Mouse (Mus musculus) neural tube, embryonic 13.5 days (tissue): Measurements from ENCODE around the gene Plxnd1. TPM values are rescaled to one million over a fixed set of nuclear protein-coding genes. Genes with fewer than 3 reads are reported as not detected.

ENCODE experiments used
- ATAC-seq: fragments of 200-750 bp; cut with Nextera tagmentation; 2 replicates; pipeline ENCODE4 v1.8.0; 2017; ENCODE audit warnings: low read depth, mild to moderate bottlenecking, moderate TSS enrichment, moderate library complexity
- H3K27ac ChIP-seq: fragments of 300-500 bp; sonication (generic); replicated peaks from 2 replicates; pipeline ENCODE4 v1.5.1; 2015; ENCODE audit warnings: moderate library complexity, mild to moderate bottlenecking, inconsistent platforms
- H3K27me3 ChIP-seq: fragments of 300-500 bp; sonication (generic); 2 replicates; pipeline ENCODE4 v1.6.1; 2015; ENCODE audit warnings: mild to moderate bottlenecking, inconsistent platforms
- H3K36me3 ChIP-seq: fragments of 300-500 bp; sonication (generic); 2 replicates; pipeline ENCODE4 v1.6.1; 2015; ENCODE audit warnings: mild to moderate bottlenecking, inconsistent platforms
- H3K4me1 ChIP-seq: fragments of 300-500 bp; sonication (generic); replicated peaks from 2 replicates; pipeline ENCODE4 v1.6.1; 2015; ENCODE audit warnings: inconsistent platforms
- H3K4me2 ChIP-seq: fragments of 300-500 bp; sonication (generic); 2 replicates; pipeline ENCODE4 v1.6.1; 2015; ENCODE audit warnings: inconsistent platforms, mild to moderate bottlenecking, moderate library complexity
- H3K4me3 ChIP-seq: fragments of 300-500 bp; sonication (generic); 2 replicates; pipeline ENCODE4 v1.5.1; 2015; ENCODE audit warnings: mild to moderate bottlenecking, inconsistent platforms
- H3K9ac ChIP-seq: fragments of 300-500 bp; sonication (generic); 2 replicates; pipeline ENCODE4 v1.6.1; 2015; ENCODE audit warnings: moderate library complexity, mild to moderate bottlenecking, inconsistent platforms
- H3K9me3 ChIP-seq: fragments of 300-500 bp; sonication (generic); 2 replicates; pipeline ENCODE4 v1.6.1; 2016; ENCODE audit warnings: inconsistent platforms
- WGBS: fragments of 180-500 bp; shearing (Covaris S2); methylation state at CpG from one replicate; pipeline ENCODE4 v1.1.7; 2015; 5-methylcytosine and 5-hydroxymethylcytosine counted together
- polyA plus RNA-seq: library from polyadenylated mRNA; unstranded; fragments of >200 nt; fragmentation: Nextera tagmentation; extraction: Ambion mirVana; gene quantifications from 2 replicates; pipeline ENCODE4 v1.2.1, GENCODE M21; 2015

The Plxnd1 gene
- polyA plus RNA-seq, 1 experiment from 2014 or later, result 17.8 TPM

DNA sequence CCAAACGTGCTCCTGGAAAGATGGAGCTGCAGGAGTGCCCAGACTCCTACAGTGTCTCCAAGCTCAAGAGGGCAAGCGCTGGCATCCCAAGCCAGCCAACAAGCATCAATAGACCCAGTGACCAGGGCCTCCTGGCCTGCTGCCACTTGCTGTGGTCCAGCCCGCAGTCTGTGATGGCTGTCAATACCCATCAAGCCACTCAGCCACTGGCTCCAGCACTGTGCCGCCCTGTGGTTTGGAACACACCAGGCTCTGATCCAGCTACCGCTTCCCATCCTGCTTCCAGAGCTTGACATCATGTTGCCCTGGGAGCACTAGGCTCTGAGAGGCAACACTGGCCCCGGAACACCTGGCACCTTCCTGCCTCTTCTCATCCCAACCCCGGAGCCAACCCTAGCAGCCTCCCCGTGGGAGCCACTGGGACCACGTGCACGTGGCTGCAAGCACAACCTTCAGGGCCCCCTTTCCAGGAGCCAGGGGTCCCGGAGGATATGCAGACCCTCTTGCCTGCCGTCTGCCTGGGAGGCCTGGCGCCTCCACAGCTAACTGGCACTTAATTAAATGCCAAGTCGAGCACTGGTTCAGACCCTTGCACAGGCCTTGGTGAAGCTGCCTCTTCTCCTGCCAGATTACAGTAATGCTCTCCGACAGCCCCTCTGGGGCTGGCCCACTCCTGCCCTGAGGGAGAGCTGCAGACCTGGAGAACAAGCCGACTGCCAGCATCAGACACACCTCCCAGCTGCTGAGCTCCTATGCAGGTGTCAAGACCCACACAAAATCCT lies 20.7 kb downstream of the Plxnd1 start:
- Histone ChIP-seq H3K36me3 (no peaks in the 10 kb centered on the region), H3K4me3 (no peak overlapping the region), H3K27me3 (no peaks in the 10 kb centered on the region), H3K9me3 (no peaks in the 10 kb centered on the region), H3K4me2 (no peak overlapping the region), H3K27ac (peak overlapping the region; percentile 52; the same call in 1 of the 2 replicates), H3K4me1 (peaks cover 47% of the 10 kb centered on the region), H3K9ac (0 out of 2 replicates have a peak overlapping the region, but pooled peaks have one; percentile 17)
- no peak for ATAC-seq
- 67% methylated on average over 16 of the region's 16 CpGs for WGBS

GRCm38 (mm10) chr6:115973139-115973875 lies 21.5 kb downstream of the Plxnd1 start:
- Histone ChIP-seq H3K4me3 (no peak overlapping the region), H3K9ac (no peak overlapping the region), H3K4me2 (no peak overlapping the region), H3K27me3 (no peaks in the 10 kb centered on the region), H3K36me3 (no peaks in the 10 kb centered on the region), H3K9me3 (no peaks in the 10 kb centered on the region), H3K27ac (no peak overlapping the region), H3K4me1 (peaks cover 53% of the 10 kb centered on the region)
- no peak for ATAC-seq
- 90% methylated on average over 15 of the region's 15 CpGs for WGBS

GRCm38 (mm10) chr6:115972083-115972764 lies 22.6 kb downstream of the Plxnd1 start:
- Histone ChIP-seq H3K36me3 (no peaks in the 10 kb centered on the region), H3K27ac (no peak overlapping the region; the same call in 1 of the 2 replicates), H3K27me3 (no peaks in the 10 kb centered on the region), H3K4me1 (peaks cover 47% of the 10 kb centered on the region), H3K9ac (no peak overlapping the region), H3K4me3 (no peak overlapping the region), H3K4me2 (no peak overlapping the region), H3K9me3 (no peaks in the 10 kb centered on the region)
- peak; percentile 45; the same call in 1 of the 2 replicates for ATAC-seq
- WGBS, result 73% methylated on average over 7 of the region's 7 CpGs

GRCm38 (mm10) chr6:115971273-115972060 lies 23.3 kb downstream of the Plxnd1 start:
- H3K27ac ChIP-seq, result peak overlapping the region; percentile 42; the same call in 1 of the 2 replicates
- WGBS, result 47% methylated on average over 13 of the region's 13 CpGs
- H3K9me3 ChIP-seq, result no peaks in the 10 kb centered on the region
- peaks cover 46% of the 10 kb centered on the region for H3K4me1 ChIP-seq
- no peak overlapping the region for H3K4me3 ChIP-seq
- H3K27me3 ChIP-seq, result no peaks in the 10 kb centered on the region
- H3K9ac ChIP-seq, result 0 out of 2 replicates have a peak overlapping the region, but pooled peaks have one; percentile 12
- H3K4me2 ChIP-seq, result no peak overlapping the region
- ATAC-seq, result peak; percentile 28
- no peaks in the 10 kb centered on the region for H3K36me3 ChIP-seq

- no peaks in the 10 kb centered on the region for H3K27me3 ChIP-seq
- peaks cover 46% of the 10 kb centered on the region for H3K4me1 ChIP-seq
- H3K36me3 ChIP-seq, result no peaks in the 10 kb centered on the region
- no peak overlapping the region for H3K9ac ChIP-seq
- H3K4me3 ChIP-seq, result no peak overlapping the region
- 63% methylated on average over 4 of the region's 6 CpGs for WGBS
- no peaks in the 10 kb centered on the region for H3K9me3 ChIP-seq
- ATAC-seq, result no peak
- H3K27ac ChIP-seq, result no peak overlapping the region
- no peak overlapping the region for H3K4me2 ChIP-seq
Measured at GRCm38 (mm10) chr6:115969952-115970351, 24.9 kb downstream of the Plxnd1 start.

- H3K9ac ChIP-seq, result no peak overlapping the region
- no peak overlapping the region for H3K27ac ChIP-seq
- peaks cover 41% of the 10 kb centered on the region for H3K4me1 ChIP-seq
- ATAC-seq, result no peak
- 72% methylated on average over 9 of the region's 9 CpGs for WGBS
- no peak overlapping the region for H3K4me3 ChIP-seq
- no peaks in the 10 kb centered on the region for H3K9me3 ChIP-seq
- H3K36me3 ChIP-seq, result no peaks in the 10 kb centered on the region
- H3K27me3 ChIP-seq, result no peaks in the 10 kb centered on the region
- no peak overlapping the region for H3K4me2 ChIP-seq
Measured at GRCm38 (mm10) chr6:115969103-115969502, 25.7 kb downstream of the Plxnd1 start.

- Histone ChIP-seq H3K9me3 (no peaks in the 10 kb centered on the region), H3K36me3 (no peaks in the 10 kb centered on the region), H3K9ac (no peak overlapping the region), H3K4me1 (peaks cover 37% of the 10 kb centered on the region), H3K27ac (no peak overlapping the region), H3K4me3 (no peak overlapping the region), H3K27me3 (no peaks in the 10 kb centered on the region), H3K4me2 (no peak overlapping the region)
- 81% methylated on average over 6 of the region's 6 CpGs for WGBS
- no peak for ATAC-seq
Measured at GRCm38 (mm10) chr6:115968700-115969099, 26.1 kb downstream of the Plxnd1 start.

GRCm38 (mm10) chr6:115968086-115968485 lies 26.7 kb downstream of the Plxnd1 start:
- Histone ChIP-seq H3K4me3 (no peak overlapping the region), H3K4me2 (no peak overlapping the region), H3K36me3 (no peaks in the 10 kb centered on the region), H3K4me1 (peaks cover 34% of the 10 kb centered on the region), H3K9me3 (no peaks in the 10 kb centered on the region), H3K27ac (no peak overlapping the region), H3K27me3 (no peaks in the 10 kb centered on the region), H3K9ac (no peak overlapping the region)
- 64% methylated on average over 5 of the region's 5 CpGs for WGBS
- ATAC-seq, result no peak

DNA sequence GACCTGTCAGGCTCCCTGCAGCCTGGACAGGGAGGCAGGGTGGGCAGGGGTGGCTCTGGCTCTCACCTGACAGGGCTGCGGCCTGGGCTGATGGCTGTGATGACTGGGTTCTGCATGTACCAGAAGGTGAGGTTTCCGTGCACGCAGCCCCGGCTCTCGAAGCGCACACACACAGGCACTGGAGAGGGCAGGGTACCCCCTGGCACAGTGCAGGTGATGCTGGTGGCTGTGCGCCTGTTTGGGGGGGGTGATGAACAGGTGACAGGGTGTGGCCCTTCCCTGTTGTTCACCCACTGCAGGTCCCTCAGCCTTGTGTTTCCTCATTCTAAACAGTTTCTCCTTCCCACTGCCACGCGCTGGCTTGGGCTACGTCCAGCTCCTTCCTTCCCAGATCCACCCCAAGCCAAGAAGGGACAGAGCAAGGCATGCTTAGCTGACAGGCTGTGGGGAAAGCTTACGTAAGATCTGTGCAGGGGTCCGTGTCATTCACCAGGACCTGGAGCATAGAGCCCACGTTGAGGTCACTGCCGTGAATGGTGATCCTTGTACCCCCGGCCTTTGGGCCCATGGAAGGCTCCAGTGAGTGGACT lies 27.4 kb downstream of the Plxnd1 start:
- no peak overlapping the region for H3K9ac ChIP-seq
- 95% methylated on average over 15 of the region's 15 CpGs for WGBS
- peaks cover 27% of the 10 kb centered on the region for H3K4me1 ChIP-seq
- no peaks in the 10 kb centered on the region for H3K36me3 ChIP-seq
- ATAC-seq, result no peak
- no peaks in the 10 kb centered on the region for H3K27me3 ChIP-seq
- no peaks in the 10 kb centered on the region for H3K9me3 ChIP-seq
- H3K4me3 ChIP-seq, result no peak overlapping the region
- H3K4me2 ChIP-seq, result no peak overlapping the region
- H3K27ac ChIP-seq, result no peak overlapping the region

DNA sequence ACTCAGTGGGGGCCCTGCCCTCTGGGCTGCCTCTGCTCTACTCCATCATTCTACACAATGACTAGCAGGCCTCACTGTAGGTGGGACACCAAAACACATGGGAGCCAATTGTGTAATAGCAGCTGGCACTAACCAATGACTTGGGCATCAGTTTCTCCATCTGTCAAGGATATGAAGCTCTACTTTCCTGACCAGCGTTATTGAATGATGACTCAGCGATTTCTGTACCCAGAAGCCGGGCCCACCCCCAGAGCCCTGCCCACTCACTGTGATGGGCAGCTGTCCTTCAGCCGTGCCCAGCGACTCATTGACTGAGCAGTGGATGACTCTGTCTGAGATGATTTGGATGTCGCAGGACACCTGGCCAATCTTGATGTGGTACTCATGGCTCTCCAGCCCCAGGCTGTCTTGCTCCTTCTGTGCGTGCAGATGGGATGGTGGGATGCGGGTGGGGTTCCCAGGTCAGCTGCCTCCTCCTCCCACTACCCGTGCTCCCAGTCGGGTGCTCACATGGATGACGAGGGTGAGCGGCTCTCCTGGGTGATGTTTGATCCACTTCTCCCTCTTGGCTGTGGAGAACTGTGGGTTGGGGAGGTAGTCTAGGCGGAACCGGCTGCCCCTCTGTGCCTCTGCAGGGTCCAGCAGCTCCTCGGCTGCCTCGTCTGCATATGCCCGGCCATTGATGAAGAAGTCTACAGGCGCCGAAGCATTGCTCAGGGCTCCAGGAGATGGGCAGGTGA lies 28.4 kb downstream of the Plxnd1 start:
- ATAC-seq, result no peak
- H3K27ac ChIP-seq, result no peak overlapping the region
- 94% methylated on average over 19 of the region's 19 CpGs for WGBS
- H3K36me3 ChIP-seq, result no peaks in the 10 kb centered on the region
- no peak overlapping the region for H3K9ac ChIP-seq
- no peaks in the 10 kb centered on the region for H3K27me3 ChIP-seq
- peaks cover 17% of the 10 kb centered on the region for H3K4me1 ChIP-seq
- H3K4me2 ChIP-seq, result no peak overlapping the region
- no peak overlapping the region for H3K4me3 ChIP-seq
- no peaks in the 10 kb centered on the region for H3K9me3 ChIP-seq

DNA sequence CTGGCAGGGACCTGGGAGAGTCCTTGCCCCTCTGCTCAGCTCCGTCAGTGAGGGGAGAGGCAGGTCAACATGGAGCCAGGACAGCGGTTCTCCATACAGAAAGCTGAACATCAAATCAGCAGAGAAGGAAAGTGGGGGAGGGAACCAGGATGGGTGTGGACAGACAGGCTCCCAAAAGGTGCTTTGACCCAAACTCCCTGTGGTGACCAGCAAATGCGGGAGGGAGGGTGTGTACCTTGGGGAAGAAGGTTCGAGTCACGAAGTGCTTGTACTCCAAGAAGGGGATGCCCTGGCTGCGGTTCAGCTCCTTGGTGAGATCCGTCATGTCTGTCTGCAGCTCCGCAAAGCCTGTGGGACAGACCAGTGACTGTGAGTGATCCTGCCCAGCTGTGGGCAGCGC lies 31.1 kb downstream of the Plxnd1 start:
- Histone ChIP-seq H3K27ac (no peak overlapping the region), H3K27me3 (no peaks in the 10 kb centered on the region), H3K4me1 (peaks cover 7% of the 10 kb centered on the region; the same call in 1 of the 2 replicates), H3K9me3 (no peaks in the 10 kb centered on the region), H3K36me3 (no peaks in the 10 kb centered on the region), H3K4me3 (no peak overlapping the region), H3K4me2 (no peak overlapping the region), H3K9ac (no peak overlapping the region)
- no peak for ATAC-seq
- WGBS, result 78% methylated on average over 9 of the region's 9 CpGs
